ENCODE assay signal across 8 mouse cellular contexts in the genomic region with DNA sequence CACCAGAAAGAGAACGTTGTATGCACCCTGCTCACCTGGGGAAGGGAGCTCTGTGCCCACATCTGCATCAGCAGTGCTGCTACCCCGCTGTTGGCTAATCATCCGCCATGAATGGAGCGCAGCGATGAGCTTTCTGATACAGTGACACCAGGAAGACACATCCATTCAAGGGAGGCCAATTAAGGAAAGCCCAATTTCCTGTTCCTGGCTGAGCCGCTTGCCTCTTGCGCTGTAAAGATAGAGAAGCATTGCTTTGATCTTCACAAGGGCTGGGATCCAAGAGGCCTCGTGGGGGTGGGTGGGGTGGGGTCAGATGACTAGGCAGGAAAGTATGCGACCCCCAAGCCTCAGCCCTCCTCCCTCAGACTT. TPM values are rescaled to one million over a fixed set of nuclear protein-coding genes. Genes with fewer than 3 reads are reported as not detected.
DNase-seq lines count a peak whose midpoint lies in the region; ATAC-seq and TF ChIP-seq lines count a peak whose summit lies in the region.

No protein-coding gene starts in this region.

- no peaks in the 10 kb centered on the region for H3K9me3 ChIP-seq in hindbrain, embryonic 14.5 days (ENCODE audit: control insufficient read depth, low read length)

- H3K4me2 ChIP-seq in hindbrain, embryonic 14.5 days (replicated peaks): peak overlapping the region; percentile 11

- peaks cover 26% of the 10 kb centered on the region for H3K4me1 ChIP-seq in hindbrain, embryonic 14.5 days (replicated peaks; ENCODE audit: control insufficient read depth, insufficient read depth, low read length)

- H3K9ac ChIP-seq in hindbrain, embryonic 14.5 days: peak overlapping the region; percentile 29

- H3K4me3 ChIP-seq in left cerebral cortex, adult 2 months: no peak overlapping the region
- no peak overlapping the region for H3K4me3 ChIP-seq in hindbrain, embryonic 14.5 days (replicated peaks; ENCODE audit: low read length)

- intact Hi-C loops in left cerebral cortex, adult 2 months (cut with DNase I): no loop called here
- intact Hi-C loops in left cerebral cortex, postnatal 36 days (cut with DNase I): no loop called here

- H3K36me3 ChIP-seq in hindbrain, embryonic 14.5 days (replicated peaks; ENCODE audit: control insufficient read depth, insufficient read depth): 0 out of 2 replicates have a peak, but pooled peaks cover under 1% of the 10 kb centered on the region

- 4% methylated on average over 9 of the region's 9 CpGs for WGBS in hindbrain, embryonic 14.5 days

- H3K27ac ChIP-seq in left cerebral cortex, adult 2 months: peak overlapping the region; percentile 7; the same call in 1 of the 2 replicates
- peak overlapping the region; percentile 90 for H3K27ac ChIP-seq in hindbrain, embryonic 14.5 days

- no peaks in the 10 kb centered on the region for H3K27me3 ChIP-seq in hindbrain, embryonic 14.5 days (ENCODE audit: control insufficient read depth, insufficient read depth, low read length)

- DNase-seq in left cerebral cortex, adult 2 months (ENCODE audit: extremely low spot score in 1 of 2, low spot score in 2 of 2): no peak
- no peak for DNase-seq in left cerebral cortex, postnatal 36 days (ENCODE audit: low spot score in 2 of 2)
- DNase-seq in hindbrain, embryonic 14.5 days (ENCODE audit: low spot score): peak; percentile 56
- DNase-seq in naive thymus-derived CD4-positive, alpha-beta T cell, adult 2 months (ENCODE audit: low read depth): peak; percentile 42
- DNase-seq in right cerebral cortex, adult 18-20 months: no peak
- DNase-seq in adrenal gland, adult 2 months: no peak
- DNase-seq in cerebellum, adult 11 months: no peak

- TF ChIP-seq CTCF in left cerebral cortex, adult 2 months (IDR thresholded peaks at IDR 0.05): no peak

- ATAC-seq in common myeloid progenitor, adult 5-6 weeks (replicated peaks; ENCODE audit: low read depth, poor library complexity, severe bottlenecking): peak; percentile 67
- no peak for ATAC-seq in hindbrain, embryonic 14.5 days (ENCODE audit: low FRiP score)

RNA-seq across cellular contexts. Expression of gene Gramd4, which starts 55.8 kb away (rescaled TPM):
- 10 to 100 TPM; 46.2 to 51.7 TPM for total RNA-seq in left cerebral cortex, adult 2 months (2021)
- 10 to 100 TPM; 34.9 to 49.4 TPM for total RNA-seq in left cerebral cortex, postnatal 36 days (2021)
- total RNA-seq in common myeloid progenitor, adult 5-6 weeks (2017): 29.5 and 33.1 TPM in 2 replicates
- 22.2 and 24.9 TPM in 2 replicates for polyA plus RNA-seq in hindbrain, embryonic 14.5 days (2014; fragmentation: Nextera tagmentation; extraction: Ambion mirVana)
- total RNA-seq in adrenal gland, adult 2 months (2021): 10 to 100 TPM; 13.8 to 19.5 TPM
- 10.5 and 11.3 TPM in 2 replicates for polyA plus RNA-seq in adrenal gland, adult 2 months (2012; rRNA removed)

Comparison
In these comparisons a context has a peak if more than half of its experiments do, and no peak if none do; other contexts are left out.
1. DNase-seq: peak in hindbrain, embryonic 14.5 days (single experiment) and naive thymus-derived CD4-positive, alpha-beta T cell, adult 2 months (single experiment); none in left cerebral cortex, adult 2 months (0 of 2), left cerebral cortex, postnatal 36 days (0 of 2), right cerebral cortex, adult 18-20 months (single experiment), adrenal gland, adult 2 months (single experiment) and cerebellum, adult 11 months (single experiment).